Mouse (Mus musculus): ENCODE measurements around the gene Chst11. TPM values are rescaled to one million over a fixed set of nuclear protein-coding genes. Genes with fewer than 3 reads are reported as not detected.
A peak's percentile ranks its signal among the peaks of the same experiment; 100 is the strongest.

The Chst11 gene
- polyA plus RNA-seq, 1 experiment = 5.2 TPM

GRCm38 (mm10) chr10:82971549-82971948, 13.7 kb upstream of the Chst11 start:
- no peaks in the 10 kb centered on the region for H3K4me1 ChIP-seq (ENCODE audit: control insufficient read depth, insufficient read depth, low read length)
- H3K36me3 ChIP-seq (ENCODE audit: control insufficient read depth, insufficient read depth, low read length, poor library complexity, severe bottlenecking) = no peaks in the 10 kb centered on the region
- no peaks in the 10 kb centered on the region for H3K9me3 ChIP-seq (replicated peaks; ENCODE audit: control insufficient read depth, insufficient read depth, low read length, poor library complexity, severe bottlenecking)
- TF ChIP-seq CTCF (IDR thresholded peaks at IDR 0.05; ENCODE audit: low read depth, low read length) (no peak), EP300 (IDR thresholded peaks at IDR 0.05; ENCODE audit: insufficient read depth, low read depth, low read length) (no peak), POLR2A (IDR thresholded peaks at IDR 0.05; ENCODE audit: insufficient read depth, low read length) (no peak)
- H3K27ac ChIP-seq (ENCODE audit: insufficient read depth, low read length) = no peak overlapping the region
- H3K9ac ChIP-seq (ENCODE audit: low read depth, poor library complexity, severe bottlenecking) = no peak overlapping the region
- H3K27me3 ChIP-seq (ENCODE audit: control insufficient read depth, insufficient read depth, low read length, poor library complexity, severe bottlenecking) = no peaks in the 10 kb centered on the region
- no peak overlapping the region for H3K4me3 ChIP-seq (ENCODE audit: low read depth, low read length)

- Histone ChIP-seq H3K4me1 (ENCODE audit: control insufficient read depth, insufficient read depth, low read length) (no peaks in the 10 kb centered on the region), H3K27me3 (ENCODE audit: control insufficient read depth, insufficient read depth, low read length, poor library complexity, severe bottlenecking) (no peaks in the 10 kb centered on the region), H3K9ac (ENCODE audit: low read depth, poor library complexity, severe bottlenecking) (no peak overlapping the region), H3K9me3 (replicated peaks; ENCODE audit: control insufficient read depth, insufficient read depth, low read length, poor library complexity, severe bottlenecking) (no peaks in the 10 kb centered on the region), H3K36me3 (ENCODE audit: control insufficient read depth, insufficient read depth, low read length, poor library complexity, severe bottlenecking) (no peaks in the 10 kb centered on the region), H3K27ac (ENCODE audit: insufficient read depth, low read length) (no peak overlapping the region), H3K4me3 (ENCODE audit: low read depth, low read length) (no peak overlapping the region)
- TF ChIP-seq CTCF (IDR thresholded peaks at IDR 0.05; ENCODE audit: low read depth, low read length) (no peak), EP300 (IDR thresholded peaks at IDR 0.05; ENCODE audit: insufficient read depth, low read depth, low read length) (no peak), POLR2A (IDR thresholded peaks at IDR 0.05; ENCODE audit: insufficient read depth, low read length) (no peak)
These were observed 11.1 kb upstream of the Chst11 start for GRCm38 (mm10) chr10:82974201-82974600.

- Histone ChIP-seq H3K4me3 (ENCODE audit: low read depth, low read length) (no peak overlapping the region), H3K4me1 (ENCODE audit: control insufficient read depth, insufficient read depth, low read length) (no peaks in the 10 kb centered on the region), H3K9me3 (replicated peaks; ENCODE audit: control insufficient read depth, insufficient read depth, low read length, poor library complexity, severe bottlenecking) (no peaks in the 10 kb centered on the region), H3K27ac (ENCODE audit: insufficient read depth, low read length) (no peak overlapping the region), H3K36me3 (ENCODE audit: control insufficient read depth, insufficient read depth, low read length, poor library complexity, severe bottlenecking) (no peaks in the 10 kb centered on the region), H3K27me3 (ENCODE audit: control insufficient read depth, insufficient read depth, low read length, poor library complexity, severe bottlenecking) (no peaks in the 10 kb centered on the region), H3K9ac (ENCODE audit: low read depth, poor library complexity, severe bottlenecking) (no peak overlapping the region)
- TF ChIP-seq POLR2A (IDR thresholded peaks at IDR 0.05; ENCODE audit: insufficient read depth, low read length) (no peak), CTCF (IDR thresholded peaks at IDR 0.05; ENCODE audit: low read depth, low read length) (no peak), EP300 (IDR thresholded peaks at IDR 0.05; ENCODE audit: insufficient read depth, low read depth, low read length) (no peak)
These were observed 10.6 kb upstream of the Chst11 start for GRCm38 (mm10) chr10:82974627-82975177.

- Histone ChIP-seq H3K9me3 (replicated peaks; ENCODE audit: control insufficient read depth, insufficient read depth, low read length, poor library complexity, severe bottlenecking) (no peaks in the 10 kb centered on the region), H3K27me3 (ENCODE audit: control insufficient read depth, insufficient read depth, low read length, poor library complexity, severe bottlenecking) (no peaks in the 10 kb centered on the region), H3K27ac (ENCODE audit: insufficient read depth, low read length) (no peak overlapping the region), H3K4me3 (ENCODE audit: low read depth, low read length) (no peak overlapping the region), H3K4me1 (ENCODE audit: control insufficient read depth, insufficient read depth, low read length) (no peaks in the 10 kb centered on the region), H3K9ac (ENCODE audit: low read depth, poor library complexity, severe bottlenecking) (no peak overlapping the region), H3K36me3 (ENCODE audit: control insufficient read depth, insufficient read depth, low read length, poor library complexity, severe bottlenecking) (no peaks in the 10 kb centered on the region)
- TF ChIP-seq POLR2A (IDR thresholded peaks at IDR 0.05; ENCODE audit: insufficient read depth, low read length) (no peak), EP300 (IDR thresholded peaks at IDR 0.05; ENCODE audit: insufficient read depth, low read depth, low read length) (no peak), CTCF (IDR thresholded peaks at IDR 0.05; ENCODE audit: low read depth, low read length) (no peak)
These were observed 9.5 kb upstream of the Chst11 start for GRCm38 (mm10) chr10:82975806-82976205.

- no peaks in the 10 kb centered on the region for H3K4me1 ChIP-seq (ENCODE audit: control insufficient read depth, insufficient read depth, low read length)
- no peaks in the 10 kb centered on the region for H3K36me3 ChIP-seq (ENCODE audit: control insufficient read depth, insufficient read depth, low read length, poor library complexity, severe bottlenecking)
- H3K9me3 ChIP-seq (replicated peaks; ENCODE audit: control insufficient read depth, insufficient read depth, low read length, poor library complexity, severe bottlenecking) = no peaks in the 10 kb centered on the region
- no peak overlapping the region for H3K27ac ChIP-seq (ENCODE audit: insufficient read depth, low read length)
- H3K9ac ChIP-seq (ENCODE audit: low read depth, poor library complexity, severe bottlenecking) = no peak overlapping the region
- H3K27me3 ChIP-seq (ENCODE audit: control insufficient read depth, insufficient read depth, low read length, poor library complexity, severe bottlenecking) = peaks cover 2% of the 10 kb centered on the region; the same call in 1 of the 2 replicates
- TF ChIP-seq POLR2A (IDR thresholded peaks at IDR 0.05; ENCODE audit: insufficient read depth, low read length) (no peak), EP300 (IDR thresholded peaks at IDR 0.05; ENCODE audit: insufficient read depth, low read depth, low read length) (no peak), CTCF (IDR thresholded peaks at IDR 0.05; ENCODE audit: low read depth, low read length) (no peak)
- H3K4me3 ChIP-seq (ENCODE audit: low read depth, low read length) = no peak overlapping the region
These were observed 3.0 kb upstream of the Chst11 start for GRCm38 (mm10) chr10:82982286-82982685.

GRCm38 (mm10) chr10:82985700-82986131, 418 bp downstream of the Chst11 start:
- TF ChIP-seq POLR2A (IDR thresholded peaks at IDR 0.05; ENCODE audit: insufficient read depth, low read length) = no peak
- TF ChIP-seq EP300 (IDR thresholded peaks at IDR 0.05; ENCODE audit: insufficient read depth, low read depth, low read length) = no peak
- no peak for TF ChIP-seq CTCF (IDR thresholded peaks at IDR 0.05; ENCODE audit: low read depth, low read length)
- H3K36me3 ChIP-seq (ENCODE audit: control insufficient read depth, insufficient read depth, low read length, poor library complexity, severe bottlenecking) = no peaks in the 10 kb centered on the region
- H3K4me1 ChIP-seq (ENCODE audit: control insufficient read depth, insufficient read depth, low read length) = no peaks in the 10 kb centered on the region
- peak overlapping the region; percentile 86 for H3K4me3 ChIP-seq (ENCODE audit: low read depth, low read length)
- peak overlapping the region; percentile 87 for H3K9ac ChIP-seq (ENCODE audit: low read depth, poor library complexity, severe bottlenecking)
- peaks cover 2% of the 10 kb centered on the region; the same call in 1 of the 2 replicates for H3K27me3 ChIP-seq (ENCODE audit: control insufficient read depth, insufficient read depth, low read length, poor library complexity, severe bottlenecking)
- no peaks in the 10 kb centered on the region for H3K9me3 ChIP-seq (replicated peaks; ENCODE audit: control insufficient read depth, insufficient read depth, low read length, poor library complexity, severe bottlenecking)
- H3K27ac ChIP-seq (ENCODE audit: insufficient read depth, low read length) = no peak overlapping the region

Measured in ES-Bruce4 (cell line).